Mouse (Mus musculus) hindbrain, embryonic 15.5 days (tissue): ENCODE measurements around the gene Galnt10. TPM values are rescaled to one million over a fixed set of nuclear protein-coding genes. Genes with fewer than 3 reads are reported as not detected.

ENCODE experiments used
- ATAC-seq: fragments of 200-750 bp; cut with Nextera tagmentation; 2 replicates; pipeline ENCODE4 v1.8.0; 2017; ENCODE audit warnings: low read depth, moderate number of reproducible peaks, moderate TSS enrichment; ENCODE audit not compliant: low FRiP score
- H3K27ac ChIP-seq: fragments of 300-500 bp; sonication (generic); replicated peaks from 2 replicates; pipeline ENCODE4 v1.5.1; 2015; ENCODE audit warnings: mild to moderate bottlenecking, inconsistent platforms
- H3K27me3 ChIP-seq: fragments of 300-500 bp; sonication (generic); 2 replicates; pipeline ENCODE4 v1.6.1; 2015; ENCODE audit warnings: control low read depth, inconsistent platforms
- H3K36me3 ChIP-seq: fragments of 300-500 bp; sonication (generic); 2 replicates; pipeline ENCODE4 v1.6.1; 2015; ENCODE audit warnings: control low read depth, inconsistent platforms
- H3K4me1 ChIP-seq: fragments of 300-500 bp; sonication (generic); replicated peaks from 2 replicates; pipeline ENCODE4 v1.6.1; 2015; ENCODE audit warnings: control low read depth, inconsistent platforms
- H3K4me2 ChIP-seq: fragments of 300-500 bp; sonication (generic); 2 replicates; pipeline ENCODE4 v1.6.1; 2015; ENCODE audit warnings: moderate library complexity, mild to moderate bottlenecking, inconsistent platforms
- H3K4me3 ChIP-seq: fragments of 300-500 bp; sonication (generic); 2 replicates; pipeline ENCODE4 v1.5.1; 2015; ENCODE audit warnings: mild to moderate bottlenecking, inconsistent platforms
- H3K9ac ChIP-seq: fragments of 300-500 bp; sonication (generic); 2 replicates; pipeline ENCODE4 v1.6.1; 2015; ENCODE audit warnings: inconsistent platforms
- H3K9me3 ChIP-seq: fragments of 300-500 bp; sonication (generic); 2 replicates; pipeline ENCODE4 v1.6.1; 2016; ENCODE audit warnings: control low read depth, inconsistent platforms
- WGBS: fragments of 180-500 bp; shearing (Covaris S2); methylation state at CpG from one replicate; pipeline ENCODE4 v1.1.7; 2015; 5-methylcytosine and 5-hydroxymethylcytosine counted together
- polyA plus RNA-seq: library from polyadenylated mRNA; unstranded; fragments of >200 nt; fragmentation: Nextera tagmentation; extraction: Ambion mirVana; gene quantifications from 2 replicates; pipeline ENCODE4 v1.2.1, GENCODE M21; 2015

Galnt10 gene
- polyA plus RNA-seq, 1 experiment from 2014 or later = 14.6 TPM

DNA sequence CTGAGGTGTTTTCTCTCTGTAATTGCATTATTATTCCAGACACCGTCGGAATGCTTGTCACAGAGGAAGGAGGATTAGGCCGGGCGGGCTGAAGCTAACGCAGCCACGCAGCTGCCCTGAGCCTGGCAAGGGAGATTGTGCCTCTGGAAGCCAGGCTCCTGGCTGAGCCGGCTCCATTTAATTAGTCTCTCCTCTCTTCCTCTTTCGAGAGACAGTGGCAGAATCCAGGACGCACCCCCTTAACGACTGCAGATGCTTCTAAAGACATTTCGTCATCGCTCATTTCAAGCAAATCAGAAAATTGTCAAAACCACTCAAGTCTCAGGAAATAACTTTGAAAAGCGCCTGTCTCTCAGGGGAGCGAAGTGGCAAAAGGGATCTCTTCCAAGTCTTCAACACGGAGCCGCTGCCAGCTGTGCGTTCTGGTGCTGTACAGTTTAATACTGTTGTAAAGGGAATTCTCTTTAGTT lies 51.0 kb downstream of the Galnt10 start:
- Histone ChIP-seq H3K27me3 (no peaks in the 10 kb centered on the region), H3K4me2 (peak overlapping the region; percentile 42), H3K36me3 (no peaks in the 10 kb centered on the region), H3K9me3 (no peaks in the 10 kb centered on the region), H3K27ac (peak overlapping the region; percentile 74), H3K9ac (0 out of 2 replicates have a peak overlapping the region, but pooled peaks have one; percentile 26), H3K4me1 (peaks cover 31% of the 10 kb centered on the region), H3K4me3 (no peak overlapping the region)
- WGBS = 15% methylated on average over 17 of the region's 17 CpGs
- ATAC-seq = 0 out of 2 replicates have a peak, but pooled peaks have one; percentile 40

DNA sequence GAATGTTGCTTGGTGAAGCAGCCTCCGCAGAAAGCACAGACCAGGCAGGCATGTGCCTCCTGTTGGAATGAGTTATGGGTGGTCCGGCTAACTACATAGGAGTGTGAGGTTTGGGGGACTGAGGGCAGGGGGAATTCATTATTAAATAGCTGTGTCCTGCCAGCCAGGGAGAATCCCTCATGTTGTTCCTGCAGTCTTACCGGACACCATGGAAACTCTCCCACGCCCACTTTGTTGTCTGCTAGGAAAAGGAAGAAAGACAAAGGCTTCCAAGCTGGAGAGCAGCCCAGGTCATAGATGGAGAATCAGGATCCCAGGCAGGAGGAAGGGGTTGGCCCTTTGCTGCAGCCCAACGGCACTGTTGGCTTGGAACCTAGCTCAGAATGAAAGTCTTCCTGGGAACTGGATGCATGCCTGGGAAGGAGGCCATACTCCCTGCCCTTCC lies 51.6 kb downstream of the Galnt10 start:
- ATAC-seq = peak; percentile 40; the same call in 1 of the 2 replicates
- no peaks in the 10 kb centered on the region for H3K36me3 ChIP-seq
- H3K27me3 ChIP-seq = no peaks in the 10 kb centered on the region
- H3K4me1 ChIP-seq = peaks cover 34% of the 10 kb centered on the region
- 13% methylated on average over 5 of the region's 5 CpGs for WGBS
- peak overlapping the region; percentile 42 for H3K4me2 ChIP-seq
- H3K9ac ChIP-seq = no peak overlapping the region
- H3K9me3 ChIP-seq = no peaks in the 10 kb centered on the region
- H3K4me3 ChIP-seq = no peak overlapping the region
- H3K27ac ChIP-seq = peak overlapping the region; percentile 74

DNA sequence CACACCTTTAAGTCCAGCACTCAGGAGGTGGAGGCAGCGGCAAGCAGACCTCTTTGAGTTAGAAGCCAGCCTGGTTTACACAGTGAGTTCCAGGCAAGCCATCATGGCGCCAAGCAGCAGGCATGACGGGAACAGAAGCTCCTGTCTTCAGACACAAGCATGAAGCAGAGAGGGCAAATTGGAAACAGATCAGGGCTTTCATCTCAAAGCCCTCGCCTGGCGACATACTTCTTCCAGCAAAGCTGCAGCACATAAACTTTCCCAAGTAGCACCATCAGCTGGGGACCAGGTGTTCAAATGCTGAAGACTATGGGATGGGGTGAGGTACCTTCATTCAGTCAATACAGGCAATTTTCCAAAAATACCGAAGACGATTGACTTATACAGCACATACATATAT lies 54.9 kb downstream of the Galnt10 start:
- peaks cover 30% of the 10 kb centered on the region for H3K4me1 ChIP-seq
- H3K4me2 ChIP-seq = no peak overlapping the region
- H3K4me3 ChIP-seq = no peak overlapping the region
- 93% methylated on average over 7 of the region's 7 CpGs for WGBS
- ATAC-seq = no peak
- no peaks in the 10 kb centered on the region for H3K9me3 ChIP-seq
- H3K9ac ChIP-seq = no peak overlapping the region
- no peaks in the 10 kb centered on the region for H3K27me3 ChIP-seq
- H3K36me3 ChIP-seq = no peaks in the 10 kb centered on the region
- no peak overlapping the region for H3K27ac ChIP-seq

DNA sequence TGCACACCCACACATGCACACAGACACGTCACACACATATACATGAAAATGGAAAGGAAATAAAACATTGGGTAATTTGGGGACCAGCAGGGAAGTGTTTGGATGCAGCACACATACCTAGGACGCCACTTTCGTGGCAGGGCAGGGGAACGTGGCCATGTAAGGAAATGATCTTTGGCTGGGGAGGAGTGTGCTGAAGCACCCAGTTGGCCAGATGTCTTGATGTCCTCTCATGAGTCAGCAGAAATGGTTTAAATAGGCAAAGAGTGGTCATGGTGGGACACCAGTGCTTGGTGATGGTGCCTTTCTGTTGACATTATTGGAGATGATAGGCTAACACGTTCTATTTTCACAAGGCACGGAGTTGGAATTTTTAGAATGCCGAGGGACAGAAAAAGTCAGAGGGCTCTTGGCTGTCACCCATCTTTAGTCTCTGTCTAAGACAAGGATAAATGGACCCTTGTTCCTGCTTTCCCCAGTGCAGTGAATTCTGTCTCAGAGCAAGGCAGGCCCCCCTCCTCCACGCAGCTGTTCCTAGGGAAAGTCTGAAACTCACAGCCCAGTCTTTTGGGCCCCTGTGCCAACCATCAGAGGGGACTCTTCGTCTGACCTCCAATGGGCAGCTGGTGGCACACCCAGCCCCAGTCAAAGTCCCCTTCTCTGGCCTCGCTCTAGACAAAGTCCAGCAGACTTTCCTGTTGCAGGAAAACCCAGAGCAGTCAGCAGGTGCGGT lies 56.1 kb downstream of the Galnt10 start:
- peak; percentile 61 for ATAC-seq
- Histone ChIP-seq H3K9me3 (no peaks in the 10 kb centered on the region), H3K27me3 (no peaks in the 10 kb centered on the region), H3K9ac (no peak overlapping the region), H3K4me1 (peaks cover 24% of the 10 kb centered on the region), H3K27ac (peak overlapping the region; percentile 49; the same call in 1 of the 2 replicates), H3K36me3 (no peaks in the 10 kb centered on the region), H3K4me3 (no peak overlapping the region), H3K4me2 (no peak overlapping the region)
- 65% methylated on average over 11 of the region's 11 CpGs for WGBS

DNA sequence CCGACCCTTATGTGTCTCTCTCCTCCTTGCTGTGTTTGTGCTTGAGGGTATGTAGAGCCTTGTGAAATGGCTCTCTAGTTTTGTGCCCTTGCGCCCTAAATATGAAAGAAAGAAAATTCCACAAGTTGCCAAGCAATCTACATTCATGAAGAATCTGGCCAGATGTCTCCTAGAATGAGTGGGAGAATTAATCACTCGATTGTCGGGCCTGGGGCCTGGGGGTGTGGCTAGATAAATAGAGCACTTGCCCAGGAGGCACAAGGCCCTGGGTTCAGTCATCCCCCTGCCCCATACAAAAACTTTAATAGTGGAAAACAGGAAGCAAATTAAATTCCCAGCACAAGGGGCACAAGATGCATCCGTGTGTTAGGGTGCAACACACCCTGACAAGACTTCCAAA lies 56.7 kb downstream of the Galnt10 start:
- Histone ChIP-seq H3K27ac (peak overlapping the region; percentile 49; the same call in 1 of the 2 replicates), H3K4me1 (peaks cover 18% of the 10 kb centered on the region), H3K27me3 (no peaks in the 10 kb centered on the region), H3K4me2 (no peak overlapping the region), H3K9me3 (no peaks in the 10 kb centered on the region), H3K9ac (no peak overlapping the region), H3K36me3 (no peaks in the 10 kb centered on the region), H3K4me3 (no peak overlapping the region)
- 40% methylated on average over 5 of the region's 5 CpGs for WGBS
- no peak for ATAC-seq

DNA sequence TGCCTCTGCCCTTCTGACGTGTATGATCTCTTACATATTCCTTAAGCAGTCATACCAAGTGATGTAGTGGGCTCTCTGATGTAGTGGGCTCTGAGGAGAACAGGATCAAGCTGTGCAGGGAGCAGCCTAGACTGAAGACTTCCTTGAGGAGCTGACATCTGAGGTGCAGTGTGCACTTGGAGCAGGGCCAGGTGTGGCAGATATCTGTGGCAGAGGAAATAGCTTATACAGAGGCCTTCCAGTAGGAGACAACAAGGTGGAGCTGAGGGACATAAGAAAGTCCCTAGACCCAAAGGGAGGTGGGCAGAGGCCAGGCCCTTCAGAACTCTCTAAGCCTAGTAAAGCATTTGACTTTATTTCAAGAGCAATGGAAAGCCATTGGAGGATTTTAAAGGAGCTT lies 61.4 kb downstream of the Galnt10 start:
- Histone ChIP-seq H3K9me3 (no peaks in the 10 kb centered on the region), H3K27me3 (no peaks in the 10 kb centered on the region)
- 94% methylated on average over 1 of the region's 1 CpGs for WGBS

DNA sequence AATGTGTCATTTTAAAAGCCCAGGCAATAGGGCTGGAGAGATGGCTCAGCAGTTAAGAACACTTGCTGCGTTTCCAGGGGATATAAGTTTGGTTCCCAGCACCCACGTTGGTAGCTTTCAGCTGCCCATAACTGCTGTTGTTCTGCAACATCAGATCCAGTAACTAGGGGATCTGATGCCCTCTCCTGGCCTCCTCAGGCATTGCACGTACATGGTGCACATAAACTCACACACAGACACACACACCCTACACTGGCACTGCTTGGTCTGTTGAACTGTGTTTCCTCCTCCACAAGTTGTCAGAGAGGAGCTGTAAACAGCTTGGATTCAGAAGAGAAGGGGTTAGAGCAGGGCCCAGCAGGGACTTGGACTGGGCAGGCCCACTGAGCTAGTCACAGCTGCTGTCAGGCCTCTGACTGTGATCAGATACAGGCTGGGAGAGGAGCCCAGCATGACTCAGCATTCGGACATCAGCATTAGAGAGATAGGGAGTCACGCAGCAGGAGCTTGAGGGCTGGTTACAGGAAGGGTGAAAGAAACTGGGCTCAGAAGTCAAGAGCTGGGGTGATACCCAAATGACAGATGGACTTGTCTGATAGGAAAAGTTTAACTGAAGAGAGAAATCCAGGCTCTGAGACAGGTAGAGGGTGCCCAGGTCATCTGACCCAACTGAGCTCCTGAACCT lies 62.0 kb downstream of the Galnt10 start:
- Histone ChIP-seq H3K4me1 (0 out of 2 replicates have a peak, but pooled peaks cover 3% of the 10 kb centered on the region), H3K36me3 (no peaks in the 10 kb centered on the region), H3K4me2 (no peak overlapping the region), H3K4me3 (no peak overlapping the region), H3K9ac (no peak overlapping the region), H3K27ac (no peak overlapping the region), H3K27me3 (no peaks in the 10 kb centered on the region), H3K9me3 (no peaks in the 10 kb centered on the region)
- ATAC-seq = no peak
- 91% methylated on average over 5 of the region's 5 CpGs for WGBS

More for the DNA sequence above, 61.4 kb downstream of the Galnt10 start:
- no peak for ATAC-seq
- Histone ChIP-seq H3K4me1 (peaks cover 6% of the 10 kb centered on the region; the same call in 1 of the 2 replicates), H3K4me3 (no peak overlapping the region), H3K9ac (no peak overlapping the region), H3K36me3 (no peaks in the 10 kb centered on the region), H3K4me2 (no peak overlapping the region), H3K27ac (no peak overlapping the region)

DNA sequence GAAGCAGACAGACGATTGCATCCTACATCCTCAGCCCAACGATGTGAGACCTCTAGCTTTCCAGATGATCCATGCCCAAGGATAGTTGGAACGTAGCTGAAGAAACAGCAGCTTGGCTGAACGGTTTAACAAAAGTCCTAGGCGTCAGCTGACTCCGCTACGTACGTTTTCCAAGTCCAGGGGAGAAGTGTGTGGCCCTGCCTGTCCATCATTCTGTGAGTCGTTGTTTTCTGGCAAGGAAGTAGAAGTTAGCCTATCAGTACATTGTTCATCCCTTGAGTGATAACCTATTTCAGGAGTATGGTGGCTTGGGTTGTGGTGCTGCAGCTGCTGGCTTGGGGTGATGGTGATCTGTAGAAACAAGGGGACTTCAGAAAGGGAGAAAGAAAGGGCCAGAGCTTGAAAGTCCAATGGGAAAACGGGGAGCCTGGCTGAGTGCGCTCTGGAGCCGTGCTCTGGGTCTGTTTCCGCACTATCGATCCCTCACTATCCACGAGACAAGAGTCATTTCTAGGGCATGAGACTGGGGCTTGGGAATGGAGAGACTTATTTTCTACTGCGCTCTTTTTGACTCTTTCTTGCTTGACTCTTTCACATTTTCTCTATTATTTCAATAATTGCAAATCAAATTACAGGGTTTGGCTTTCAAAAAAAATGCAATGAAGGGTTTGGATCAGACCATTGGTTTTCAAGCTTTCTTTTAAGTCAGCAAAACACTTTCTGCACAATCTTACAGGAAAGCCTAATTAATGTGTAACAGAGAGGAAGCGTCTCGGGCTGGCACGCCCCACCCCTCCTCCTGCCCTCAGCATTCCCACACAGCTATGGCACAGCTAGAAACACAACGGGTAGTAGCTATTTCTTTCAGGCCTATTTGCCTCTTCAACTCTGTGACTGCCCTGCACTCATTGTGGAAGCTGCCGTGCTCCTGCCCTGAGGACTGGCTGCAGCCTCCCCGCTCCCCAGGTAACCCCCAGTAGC lies 63.2 kb downstream of the Galnt10 start:
- 0 out of 2 replicates have a peak, but pooled peaks cover 3% of the 10 kb centered on the region for H3K4me1 ChIP-seq
- no peak overlapping the region for H3K27ac ChIP-seq
- H3K4me3 ChIP-seq = no peak overlapping the region
- no peaks in the 10 kb centered on the region for H3K36me3 ChIP-seq
- H3K9ac ChIP-seq = no peak overlapping the region
- WGBS = 69% methylated on average over 22 of the region's 22 CpGs
- ATAC-seq = no peak
- no peaks in the 10 kb centered on the region for H3K27me3 ChIP-seq
- H3K9me3 ChIP-seq = no peaks in the 10 kb centered on the region
- H3K4me2 ChIP-seq = no peak overlapping the region

DNA sequence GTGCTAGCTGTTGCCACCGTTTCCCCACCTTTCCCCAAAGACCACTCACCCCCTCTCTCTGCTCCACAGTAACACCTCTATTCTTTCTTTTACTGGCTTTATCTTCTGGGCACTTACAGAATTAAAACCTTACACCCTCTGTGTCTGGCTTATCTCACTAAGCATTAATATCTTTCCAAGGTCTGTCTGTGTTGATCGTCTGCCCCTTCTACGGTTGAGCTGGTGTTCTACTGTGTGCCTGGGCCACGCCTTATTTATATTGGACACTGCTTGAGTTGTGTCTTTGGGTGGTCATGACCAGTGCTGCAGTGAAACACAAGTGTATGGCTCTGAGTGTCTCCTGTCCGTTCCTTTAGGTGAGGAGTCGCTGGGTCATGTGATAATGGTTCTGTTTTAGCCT lies 68.7 kb downstream of the Galnt10 start:
- Histone ChIP-seq H3K27me3 (no peaks in the 10 kb centered on the region), H3K4me2 (no peak overlapping the region), H3K27ac (no peak overlapping the region), H3K9ac (no peak overlapping the region), H3K4me3 (no peak overlapping the region), H3K36me3 (no peaks in the 10 kb centered on the region), H3K4me1 (0 out of 2 replicates have a peak, but pooled peaks cover under 1% of the 10 kb centered on the region), H3K9me3 (no peaks in the 10 kb centered on the region)
- no peak for ATAC-seq
- 95% methylated on average over 6 of the region's 6 CpGs for WGBS

DNA sequence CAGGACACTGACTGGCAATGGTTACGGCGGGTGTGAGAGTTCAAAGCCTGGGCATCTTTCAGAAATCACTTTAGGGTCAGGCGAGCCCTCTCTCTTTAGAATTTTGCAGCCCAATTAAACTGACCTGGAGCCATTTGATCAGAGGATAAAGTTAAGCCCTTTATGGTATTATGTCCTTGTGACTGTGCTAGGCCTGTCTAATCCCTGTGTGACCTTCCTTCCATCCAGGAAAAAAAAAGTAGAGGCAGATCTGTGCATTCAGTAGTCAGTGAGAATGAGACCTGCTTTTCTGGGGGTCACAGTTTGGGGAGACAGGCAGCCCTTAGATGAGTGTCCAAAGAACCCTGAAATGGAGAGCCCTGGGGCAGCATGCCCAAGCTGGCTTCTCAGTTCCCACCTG lies 71.5 kb downstream of the Galnt10 start:
- Histone ChIP-seq H3K9me3 (no peaks in the 10 kb centered on the region), H3K9ac (no peak overlapping the region), H3K4me3 (no peak overlapping the region), H3K4me1 (peaks cover 9% of the 10 kb centered on the region; the same call in 1 of the 2 replicates), H3K36me3 (no peaks in the 10 kb centered on the region), H3K4me2 (no peak overlapping the region), H3K27ac (no peak overlapping the region), H3K27me3 (no peaks in the 10 kb centered on the region)
- 84% methylated on average over 3 of the region's 3 CpGs for WGBS
- ATAC-seq = no peak

DNA sequence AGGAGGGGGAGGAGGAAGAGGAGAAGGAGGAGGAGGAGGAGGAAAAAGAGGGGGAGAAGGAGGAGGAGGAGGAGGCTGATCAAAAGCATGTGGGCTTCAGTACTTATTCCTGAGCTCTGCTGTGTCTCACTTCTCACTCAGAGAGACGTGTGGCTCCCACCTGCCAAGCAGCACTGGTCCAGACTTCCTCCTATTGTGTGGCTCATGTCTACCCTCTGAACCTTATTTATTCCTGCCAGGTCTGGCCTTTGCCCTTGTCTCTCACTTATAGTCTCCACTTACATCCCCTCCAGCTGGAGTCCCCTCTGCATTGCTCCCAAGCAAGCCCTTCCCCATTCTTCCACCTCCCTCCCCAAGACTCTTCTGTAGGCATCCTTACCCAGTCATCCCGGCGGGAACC lies 72.2 kb downstream of the Galnt10 start:
- H3K4me1 ChIP-seq = peaks cover 9% of the 10 kb centered on the region; the same call in 1 of the 2 replicates
- H3K9me3 ChIP-seq = no peaks in the 10 kb centered on the region
- no peaks in the 10 kb centered on the region for H3K36me3 ChIP-seq
- no peak overlapping the region for H3K27ac ChIP-seq
- no peak overlapping the region for H3K9ac ChIP-seq
- ATAC-seq = no peak
- 62% methylated on average over 3 of the region's 3 CpGs for WGBS
- no peaks in the 10 kb centered on the region for H3K27me3 ChIP-seq
- H3K4me2 ChIP-seq = no peak overlapping the region
- no peak overlapping the region for H3K4me3 ChIP-seq
